Mouse (Mus musculus) kidney, postnatal 0 days (tissue): ENCODE data around the gene Tpr. TPM values are rescaled to one million over a fixed set of nuclear protein-coding genes. Genes with fewer than 3 reads are reported as not detected.

ENCODE experiments used
- ATAC-seq: fragments of 200-750 bp; cut with Nextera tagmentation; replicated peaks from 2 replicates; pipeline ENCODE4 v1.8.0; 2017; ENCODE audit warnings: low read depth, moderate number of reproducible peaks, moderate TSS enrichment, moderate library complexity; ENCODE audit not compliant: low FRiP score
- DNase-seq: peaks from one replicate; pipeline ENCODE4 v3.0.0-alpha.2; 2016; ENCODE audit warnings: low spot score
- H3K27ac ChIP-seq: fragments of 300-500 bp; sonication (generic); 2 replicates; pipeline ENCODE4 v1.5.1; 2014; ENCODE audit warnings: mild to moderate bottlenecking
- H3K27me3 ChIP-seq: fragments of 300-500 bp; sonication (generic); 2 replicates; pipeline ENCODE4 v1.6.1; 2014; ENCODE audit warnings: low read length, mixed read lengths; ENCODE audit not compliant: insufficient read depth
- H3K36me3 ChIP-seq: fragments of 300-500 bp; sonication (generic); 2 replicates; pipeline ENCODE4 v1.6.1; 2014; ENCODE audit warnings: low read length, mixed read lengths; ENCODE audit not compliant: insufficient read depth
- H3K4me1 ChIP-seq: fragments of 300-500 bp; sonication (generic); replicated peaks from 2 replicates; pipeline ENCODE4 v1.6.1; 2014; ENCODE audit warnings: antibody characterized with exemption, low read length, mixed read lengths; ENCODE audit not compliant: insufficient read depth
- H3K4me2 ChIP-seq: fragments of 300-500 bp; sonication (generic); 2 replicates; pipeline ENCODE4 v1.6.1; 2014; ENCODE audit warnings: mild to moderate bottlenecking, low read length, moderate library complexity, mixed read lengths
- H3K4me3 ChIP-seq: fragments of 300-500 bp; sonication (generic); replicated peaks from 2 replicates; pipeline ENCODE4 v1.5.1; 2014; ENCODE audit warnings: low read depth, low read length
- H3K9ac ChIP-seq: fragments of 300-500 bp; sonication (generic); 2 replicates; pipeline ENCODE4 v1.6.1; 2014; ENCODE audit warnings: low read depth, low read length
- H3K9me3 ChIP-seq: fragments of 300-500 bp; sonication (generic); replicated peaks from 2 replicates; pipeline ENCODE4 v1.6.1; 2016; ENCODE audit warnings: low read length, inconsistent platforms, mixed read lengths
- CTCF ChIP-seq: IDR thresholded peaks from 2 replicates; pipeline ENCODE4 v1.5.1; 2016; ENCODE audit warnings: antibody characterized with exemption, low read depth, mild to moderate bottlenecking, moderate library complexity
- WGBS: fragments of 180-500 bp; shearing (Covaris S2); extraction: QIAGEN DNeasy Blood & Tissue Kit; methylation state at CpG from one replicate; pipeline ENCODE4 v1.1.7; 2014; 5-methylcytosine and 5-hydroxymethylcytosine counted together
- polyA plus RNA-seq: library from polyadenylated mRNA; unstranded; fragments of >200 nt; fragmentation: Nextera tagmentation; extraction: Ambion mirVana; gene quantifications from 2 replicates; pipeline ENCODE4 v1.2.1, GENCODE M21; 2015

Tpr gene
- polyA plus RNA-seq, 1 experiment from 2014 or later: 138 TPM

DNA sequence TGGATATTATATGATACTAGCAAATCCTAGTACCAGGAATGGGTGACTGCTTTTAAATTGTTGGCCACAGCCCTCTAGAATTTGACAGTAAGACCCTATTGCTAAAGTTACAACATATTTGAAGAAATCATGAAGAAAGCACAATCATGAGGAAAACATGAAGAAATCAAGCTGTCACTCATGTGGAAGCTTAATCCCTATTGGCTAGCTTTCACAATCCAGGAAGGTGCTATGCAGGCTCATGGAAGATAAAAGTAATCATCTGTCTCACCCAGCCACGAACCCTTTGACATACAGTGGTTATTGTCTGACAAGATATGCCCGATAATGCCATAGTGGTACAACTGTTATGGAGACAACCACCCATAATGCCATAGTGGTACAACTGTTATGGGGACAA lies 105.5 kb downstream of the Tpr start:
- no peak for ATAC-seq
- Histone ChIP-seq H3K4me1 (no peaks in the 10 kb centered on the region), H3K27ac (no peak overlapping the region), H3K27me3 (no peaks in the 10 kb centered on the region), H3K9ac (no peak overlapping the region), H3K9me3 (no peaks in the 10 kb centered on the region), H3K4me3 (no peak overlapping the region), H3K4me2 (no peak overlapping the region), H3K36me3 (no peaks in the 10 kb centered on the region)
- no peak for DNase-seq
- no peak for TF ChIP-seq CTCF
- WGBS: 82% methylated on average over 2 of the region's 2 CpGs

Other genes starting within 250 kb of the Tpr start
- not detected in 2 replicates for gene Pdc, start 73.4 kb upstream of the Tpr start, polyA plus RNA-seq
- gene Odr4, start 242 bp downstream of the Tpr start, polyA plus RNA-seq: 43.8 and 44.0 TPM in 2 replicates
- gene Prg4, start 73.3 kb downstream of the Tpr start, polyA plus RNA-seq: 0.30 and 0.33 TPM in 2 replicates